Mouse (Mus musculus) lung, adult 18-20 months (tissue): ENCODE results near the gene Tceanc2.

Experiments
- DNase-seq, 2 experiments: peaks; one replicate each; pipeline ENCODE4 v3.0.0; 2022; ENCODE audit warnings: mixed read lengths in 2 of 2

Gene Tceanc2

DNA sequence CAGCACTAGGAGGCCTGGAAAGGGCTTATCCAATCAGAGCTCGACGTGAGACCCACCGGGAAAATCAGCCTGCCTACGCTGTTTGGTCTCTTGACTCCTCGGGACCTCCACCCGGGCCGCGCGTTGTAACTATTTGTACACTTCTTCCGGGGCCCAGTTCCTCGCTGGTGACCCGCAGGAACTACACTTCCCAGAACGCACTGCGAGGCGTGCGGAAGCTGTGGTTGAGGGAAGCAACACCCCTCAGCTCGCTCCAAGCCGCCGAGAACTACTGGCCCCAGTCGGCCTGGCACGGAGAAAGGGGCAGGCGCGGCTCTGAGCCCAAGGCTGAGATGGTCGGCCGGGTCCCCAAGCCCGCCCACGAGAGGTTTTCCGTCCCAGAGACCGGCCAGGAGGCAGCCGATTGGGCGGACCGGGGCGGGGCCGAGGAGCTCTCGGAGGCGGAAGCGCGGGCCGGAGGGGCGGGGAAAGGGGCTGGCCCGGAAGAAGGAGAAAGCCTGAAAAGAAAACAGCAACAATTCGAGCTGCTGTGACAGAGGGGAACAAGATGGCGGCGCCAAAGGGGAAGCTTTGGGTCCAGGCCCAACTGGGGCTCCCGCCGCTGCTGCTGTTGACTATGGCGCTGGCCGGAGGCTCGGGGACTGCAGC is 610 bp downstream of the Tceanc2 start, which contains the start of gene Tmem59:
Gene Tmem59, plus strand, starts transcription at position 218 of the 648 bp plus-strand sequence.
- peak; percentile 98 for DNase-seq

DNA sequence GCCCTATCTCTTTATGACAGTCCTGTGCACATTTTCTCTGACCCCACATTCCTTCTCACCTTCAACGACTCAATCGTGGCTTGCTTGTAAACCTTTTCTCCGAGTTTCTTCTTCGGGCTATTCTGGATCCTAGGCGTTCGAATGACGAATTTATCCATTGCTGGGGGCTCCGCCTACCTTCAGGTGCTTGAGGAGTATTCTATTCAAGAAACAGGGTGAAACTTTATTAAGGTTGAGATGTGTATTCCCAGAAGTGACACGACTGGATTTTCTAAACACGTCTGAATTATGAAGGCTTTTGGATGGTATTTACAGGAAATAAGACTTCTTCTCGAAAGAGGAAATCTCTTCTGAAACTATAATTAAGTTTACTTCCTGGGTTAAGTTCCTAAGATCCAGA is 1.4 kb downstream of the Tceanc2 start:
- no peak for DNase-seq

GRCm38 (mm10) chr4:107167798-107168197 is 11.1 kb downstream of the Tceanc2 start:
- DNase-seq: no peak

DNA sequence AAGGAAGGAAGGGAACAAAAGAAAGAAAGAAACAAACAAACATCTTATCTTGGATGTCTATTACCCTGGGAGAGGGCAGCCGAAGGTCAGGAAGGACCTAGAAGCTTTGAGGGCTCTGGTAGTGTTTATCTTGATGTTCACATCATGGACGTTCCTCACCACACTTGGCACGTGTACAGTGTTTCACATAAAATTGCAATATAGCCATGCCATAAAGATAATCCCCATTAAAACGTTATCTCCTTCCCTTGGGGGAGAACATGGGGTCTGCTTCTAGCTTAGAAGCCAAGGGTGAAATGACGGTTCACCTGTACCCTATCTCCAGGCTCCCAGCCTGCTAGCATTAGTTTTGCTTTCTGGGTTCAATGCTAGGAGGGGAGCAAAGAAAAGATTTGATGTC is 12.2 kb downstream of the Tceanc2 start:
- no peak for DNase-seq

GRCm38 (mm10) chr4:107163756-107164587 is 14.9 kb downstream of the Tceanc2 start:
- DNase-seq: peak; percentile 56 to 73

- no peak for DNase-seq
These were observed 15.6 kb downstream of the Tceanc2 start for GRCm38 (mm10) chr4:107163341-107163740.

- DNase-seq: no peak
These were observed 18.7 kb downstream of the Tceanc2 start for GRCm38 (mm10) chr4:107160181-107160580.

GRCm38 (mm10) chr4:107159166-107159773 is 19.6 kb downstream of the Tceanc2 start:
- DNase-seq: no peak

DNA sequence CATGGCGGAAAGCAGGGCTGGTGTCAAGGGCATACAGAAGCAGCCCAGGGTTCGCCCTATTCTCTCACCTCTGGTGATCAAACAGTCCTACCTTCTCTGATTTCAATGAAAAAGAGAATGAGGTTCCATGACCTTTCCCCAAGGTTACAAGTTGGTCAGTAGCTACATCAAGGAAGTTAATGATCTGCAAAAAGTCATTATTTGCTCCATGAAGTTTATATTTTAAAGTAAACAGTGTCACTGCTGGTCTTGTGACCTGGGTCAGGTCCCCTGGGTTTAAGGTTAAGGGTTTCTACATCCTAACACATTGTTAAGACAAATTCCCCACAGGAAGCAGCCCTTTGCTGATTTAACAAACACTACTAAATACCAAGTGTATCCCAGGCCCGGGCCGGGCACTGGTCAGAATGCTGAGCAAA is 21.9 kb downstream of the Tceanc2 start:
- DNase-seq: no peak

- DNase-seq: no peak
These were observed 26.3 kb downstream of the Tceanc2 start for GRCm38 (mm10) chr4:107152571-107152970.

GRCm38 (mm10) chr4:107150991-107151390 is 27.9 kb downstream of the Tceanc2 start:
- DNase-seq: no peak

- DNase-seq: no peak
These were observed 35.4 kb downstream of the Tceanc2 start for GRCm38 (mm10) chr4:107143511-107143910.

DNA sequence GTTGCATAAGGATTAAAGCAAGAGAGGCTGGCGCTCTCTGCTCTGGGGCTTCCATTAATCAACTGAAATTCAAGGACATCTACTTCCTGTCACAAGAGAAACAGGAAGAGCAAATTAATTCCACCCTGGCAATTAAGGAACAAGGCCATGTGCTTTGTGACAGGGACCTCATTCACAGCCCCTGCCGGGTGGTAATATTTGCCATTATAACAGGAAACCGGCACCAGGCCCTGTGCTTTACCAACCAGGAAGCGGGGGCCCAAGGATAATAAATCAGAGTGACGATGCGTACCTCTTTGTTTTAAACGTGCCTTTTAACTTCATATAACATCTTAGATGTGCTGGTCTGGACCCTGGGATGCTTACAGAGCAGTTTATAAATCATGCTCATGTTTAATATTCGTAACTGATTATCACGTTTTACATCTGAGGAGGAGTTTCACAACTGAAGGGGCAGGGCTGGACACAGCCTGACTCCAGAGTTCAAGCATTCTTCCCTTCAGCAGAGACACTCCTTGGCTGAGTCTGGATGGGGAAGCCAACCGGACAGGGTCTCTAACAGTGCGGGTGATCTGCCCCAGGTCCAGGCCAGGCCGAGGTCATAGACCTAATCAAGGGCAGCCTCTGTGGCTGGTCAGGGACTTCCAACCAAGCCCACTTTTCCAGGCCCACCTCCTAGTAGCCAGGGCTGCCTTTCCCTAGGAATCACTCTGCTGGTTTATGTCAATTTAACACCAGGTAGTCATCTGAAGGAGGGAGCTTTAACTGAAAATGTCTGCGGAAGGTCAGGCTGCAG is 38.9 kb downstream of the Tceanc2 start:
- peak; percentile 11 to 25 for DNase-seq

DNA sequence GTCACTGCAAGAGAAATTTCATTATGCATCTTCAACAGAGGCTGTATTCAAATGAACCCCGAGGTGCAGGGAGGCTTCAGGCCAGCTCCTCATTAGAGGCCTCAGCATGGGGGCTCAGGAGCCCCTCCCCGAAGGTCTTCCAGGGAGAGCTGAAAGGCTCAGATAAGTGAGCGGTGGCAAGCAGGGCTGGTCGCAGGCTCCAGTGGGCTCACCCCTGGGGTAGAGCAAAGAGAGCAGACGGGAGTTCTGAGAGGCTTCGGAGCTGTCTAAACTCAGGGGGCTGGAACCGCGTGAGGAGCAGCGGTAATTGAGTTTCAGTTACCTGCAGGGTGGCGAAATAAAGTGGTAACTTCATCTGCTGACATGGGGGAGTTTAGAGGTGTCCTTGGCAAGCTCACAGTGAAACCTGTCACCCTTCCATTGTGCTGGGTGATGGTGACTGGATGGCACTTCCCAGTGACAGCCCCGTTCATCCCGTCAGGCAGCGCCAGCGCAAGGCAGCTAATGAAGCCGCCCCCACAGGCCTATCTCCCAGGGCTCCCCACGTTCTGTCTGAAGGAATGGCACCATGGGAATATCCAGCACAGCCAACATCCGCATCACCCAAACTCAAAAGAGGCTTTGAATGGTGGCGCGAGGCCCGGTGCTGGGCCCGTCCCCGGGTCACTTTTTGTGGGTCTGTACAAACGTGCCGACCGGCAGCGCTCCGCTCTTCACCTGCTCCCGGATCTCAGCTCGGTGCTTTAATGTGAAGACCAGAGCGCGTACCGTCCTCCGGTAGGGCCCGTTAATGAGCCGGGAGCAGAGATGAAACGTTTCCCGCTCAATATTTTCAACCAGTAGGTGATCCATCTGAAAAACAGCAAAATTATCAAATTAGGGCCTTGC is 39.7 kb downstream of the Tceanc2 start:
- no peak for DNase-seq

DNA sequence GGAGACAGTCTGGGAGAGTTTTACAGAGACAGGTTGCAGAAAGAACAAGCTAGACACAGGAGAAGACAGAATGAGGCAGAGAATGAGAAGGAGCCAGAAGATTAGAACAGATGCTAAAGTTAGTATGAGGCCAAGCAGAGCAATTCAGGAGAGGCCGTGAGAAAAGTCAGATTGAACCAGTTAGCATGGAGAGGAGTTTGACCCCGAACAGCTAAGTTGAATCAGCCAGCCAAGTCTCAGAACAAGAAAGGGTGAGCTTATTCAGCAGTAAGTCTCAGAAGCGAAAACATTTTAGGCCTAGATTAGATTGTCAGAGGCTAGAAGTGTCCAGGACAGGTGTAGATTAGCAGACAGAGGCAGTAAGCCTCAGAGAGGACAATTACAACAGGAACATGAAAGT is 42.4 kb downstream of the Tceanc2 start:
- no peak for DNase-seq

DNA sequence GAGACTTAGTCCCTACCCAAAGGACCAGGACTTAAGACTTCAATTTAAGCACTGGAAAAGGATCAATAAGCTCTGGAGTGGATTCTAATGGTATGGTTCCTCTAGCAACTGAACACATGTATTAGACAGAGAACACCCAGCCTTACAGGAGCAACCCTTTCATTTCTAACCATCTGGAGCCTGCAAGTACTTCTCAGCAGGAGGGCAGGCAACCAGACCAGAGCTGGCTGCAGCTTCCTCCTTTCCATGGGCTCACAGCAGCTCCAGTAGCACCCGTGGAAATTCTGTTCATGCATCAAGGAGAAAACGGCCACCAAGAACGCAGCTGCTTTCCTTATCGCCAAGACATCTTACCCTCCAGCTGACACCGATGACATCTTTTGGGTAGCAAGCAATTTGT is 43.3 kb downstream of the Tceanc2 start:
- no peak for DNase-seq

GRCm38 (mm10) chr4:107134891-107135290 is 44.0 kb downstream of the Tceanc2 start:
- no peak for DNase-seq

- no peak for DNase-seq
These were observed 48.4 kb downstream of the Tceanc2 start for GRCm38 (mm10) chr4:107130534-107130933.

DNA sequence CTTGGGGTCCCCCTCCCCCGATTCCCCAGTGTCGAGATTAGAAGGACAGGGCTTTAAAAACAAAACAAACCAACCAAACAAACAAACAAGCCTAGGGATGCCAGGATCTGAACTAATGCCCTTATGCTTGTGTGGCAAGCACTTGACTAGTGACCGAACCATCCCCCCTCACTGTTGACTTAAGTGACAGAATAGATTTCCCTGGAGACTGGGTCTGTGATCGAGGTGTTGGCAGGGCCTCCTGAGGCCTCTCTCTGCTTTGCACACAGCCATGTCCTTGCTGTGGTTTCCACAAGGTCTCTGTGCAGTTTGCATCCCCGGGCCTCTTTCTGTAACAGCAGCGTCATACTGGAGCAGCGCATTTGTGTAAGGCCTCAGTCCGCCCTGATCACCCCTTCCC is 49.5 kb downstream of the Tceanc2 start:
- peak in 1 of 2 experiments; percentile 22 for DNase-seq

GRCm38 (mm10) chr4:107127901-107128669 is 50.8 kb downstream of the Tceanc2 start:
- DNase-seq: peak in 1 of 2 experiments; percentile 9
